Mouse (Mus musculus): ENCODE measurements around the gene Myocos.

- TF ChIP-seq CTCF (IDR thresholded peaks at IDR 0.05; ENCODE audit: low read depth, low read length): no peak
- TF ChIP-seq GATA2 (IDR thresholded peaks at IDR 0.05; ENCODE audit: borderline replicate concordance, low read depth, low read length): no peak
- no peak for TF ChIP-seq POLR2AphosphoS5 (IDR thresholded peaks at IDR 0.05; ENCODE audit: insufficient replicate concordance, low read depth, low read length)
- TF ChIP-seq TAL1 (conservative IDR thresholded peaks at IDR 0.05; ENCODE audit: low read depth, low read length): no peak
- no peak for TF ChIP-seq GATA1 (IDR thresholded peaks at IDR 0.05; ENCODE audit: borderline replicate concordance, low read length)
These were observed 56.7 kb downstream of the Myocos start for GRCm38 (mm10) chr1:162601288-162601687.
